Mouse (Mus musculus) intestine, postnatal 0 days (tissue): ENCODE results near the gene Cap1. TPM values are rescaled to one million over a fixed set of nuclear protein-coding genes. Genes with fewer than 3 reads are reported as not detected.
"Not testable (repeated sequence)": the region's sequence is repeated elsewhere in the genome, so short reads cannot be mapped to it uniquely, and the experiment has no call there.

Experiments used
- ATAC-seq: fragments of 200-750 bp; cut with Nextera tagmentation; 2 replicates; pipeline ENCODE4 v1.8.0; 2017; ENCODE audit warnings: mild to moderate bottlenecking, moderate TSS enrichment, moderate library complexity
- H3K27ac ChIP-seq: fragments of 300-500 bp; sonication (generic); 2 replicates; pipeline ENCODE4 v1.5.1; 2014; ENCODE audit warnings: mild to moderate bottlenecking, low read depth, low read length, moderate library complexity
- H3K27me3 ChIP-seq: fragments of 300-500 bp; sonication (generic); replicated peaks from 2 replicates; pipeline ENCODE4 v1.6.1; 2014; ENCODE audit warnings: low read length, mixed read lengths; ENCODE audit not compliant: control insufficient read depth, insufficient read depth
- H3K36me3 ChIP-seq: fragments of 300-500 bp; sonication (generic); 2 replicates; pipeline ENCODE4 v1.6.1; 2014; ENCODE audit warnings: mild to moderate bottlenecking, moderate library complexity; ENCODE audit not compliant: control insufficient read depth, insufficient read depth
- H3K4me1 ChIP-seq: fragments of 300-500 bp; sonication (generic); replicated peaks from 2 replicates; pipeline ENCODE4 v1.6.1; 2014; ENCODE audit warnings: antibody characterized with exemption, low read length, mixed read lengths; ENCODE audit not compliant: control insufficient read depth, insufficient read depth
- H3K4me2 ChIP-seq: fragments of 300-500 bp; sonication (generic); replicated peaks from 2 replicates; pipeline ENCODE4 v1.6.1; 2014; ENCODE audit warnings: low read depth, mild to moderate bottlenecking, moderate library complexity
- H3K4me3 ChIP-seq: fragments of 300-500 bp; sonication (generic); 2 replicates; pipeline ENCODE4 v1.5.1; 2014; ENCODE audit warnings: low read depth, low read length
- H3K9ac ChIP-seq: fragments of 300-500 bp; sonication (generic); 2 replicates; pipeline ENCODE4 v1.6.1; 2014; ENCODE audit warnings: mild to moderate bottlenecking, low read depth, low read length
- H3K9me3 ChIP-seq: fragments of 300-500 bp; sonication (generic); 2 replicates; pipeline ENCODE4 v1.6.1; 2016; ENCODE audit warnings: mixed run types; ENCODE audit not compliant: control insufficient read depth
- CTCF ChIP-seq: sonication (generic); IDR thresholded peaks from 2 replicates; pipeline ENCODE4 v1.5.1; 2016; ENCODE audit warnings: low read depth, mild to moderate bottlenecking, control low read depth, antibody characterized with exemption, moderate library complexity
- WGBS: fragments of 180-500 bp; shearing (Covaris S2); extraction: QIAGEN DNeasy Blood & Tissue Kit; methylation state at CpG from one replicate; pipeline ENCODE4 v1.1.7; 2014; 5-methylcytosine and 5-hydroxymethylcytosine counted together
- polyA plus RNA-seq: library from polyadenylated mRNA; unstranded; fragments of >200 nt; fragmentation: Nextera tagmentation; extraction: Ambion mirVana; gene quantifications from 2 replicates; pipeline ENCODE4 v1.2.1, GENCODE M21; 2015

Cap1 gene
- polyA plus RNA-seq, 1 experiment from 2014 or later = 60.4 TPM

DNA sequence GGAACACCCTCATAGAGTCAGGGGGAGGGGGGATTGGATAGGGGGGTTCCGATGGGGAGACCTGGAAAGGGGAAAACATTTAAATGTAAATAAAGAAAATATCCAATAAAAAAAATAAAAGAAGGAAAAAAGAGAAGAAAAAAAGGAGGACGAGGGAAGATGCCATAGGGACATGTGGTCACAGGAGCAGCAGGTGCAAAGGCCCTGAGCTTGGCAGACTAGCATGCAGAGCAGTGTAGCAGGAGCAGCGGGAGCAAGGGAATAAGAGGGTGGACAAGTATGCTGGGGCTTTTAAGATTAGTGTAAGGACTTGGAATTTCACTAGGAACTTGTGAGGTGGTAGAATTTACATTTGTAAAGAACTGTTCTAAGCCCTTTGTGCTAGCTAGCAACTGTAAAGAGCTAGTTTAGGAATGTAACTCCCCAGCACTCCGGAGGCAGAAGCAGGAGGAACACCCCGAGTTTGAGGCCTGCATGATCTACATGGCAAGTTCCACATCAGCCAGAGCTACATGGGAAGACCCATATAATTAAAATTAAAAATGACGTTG lies 48.6 kb downstream of the Cap1 start:
- Histone ChIP-seq H3K27me3 (no peaks in the 10 kb centered on the region), H3K9ac (no peak overlapping the region), H3K4me3 (no peak overlapping the region; the same call in 1 of the 2 replicates), H3K9me3 (no peaks in the 10 kb centered on the region), H3K36me3 (no peaks in the 10 kb centered on the region), H3K4me2 (peak overlapping the region; percentile 87; the same call in 1 of the 2 replicates), H3K4me1 (0 out of 2 replicates have a peak, but pooled peaks cover 6% of the 10 kb centered on the region), H3K27ac (no peak overlapping the region)
- no peak for TF ChIP-seq CTCF
- ATAC-seq = no peak
- WGBS = 78% methylated on average over 6 of the region's 6 CpGs

- H3K4me3 ChIP-seq = peak overlapping the region; percentile 85
- no peaks in the 10 kb centered on the region for H3K9me3 ChIP-seq
- peak overlapping the region; percentile 61; the same call in 1 of the 2 replicates for H3K27ac ChIP-seq
- ATAC-seq = peak; percentile 25; the same call in 1 of the 2 replicates
- no peaks in the 10 kb centered on the region for H3K27me3 ChIP-seq
- no peak for TF ChIP-seq CTCF
- H3K36me3 ChIP-seq = no peaks in the 10 kb centered on the region
- H3K4me1 ChIP-seq = 0 out of 2 replicates have a peak, but pooled peaks cover 6% of the 10 kb centered on the region
- peak overlapping the region; percentile 87 for H3K4me2 ChIP-seq
- peak overlapping the region; percentile 70 for H3K9ac ChIP-seq
- under 1% methylated on average over 7 of the region's 7 CpGs for WGBS
Measured at GRCm38 (mm10) chr4:122836403-122836775, 49.5 kb downstream of the Cap1 start.

- Histone ChIP-seq H3K27me3 (no peaks in the 10 kb centered on the region), H3K36me3 (no peaks in the 10 kb centered on the region), H3K4me2 (peak within 1 kb of the TSS; percentile 87), H3K9ac (peak within 1 kb of the TSS; percentile 70), H3K9me3 (no peaks in the 10 kb centered on the region), H3K4me3 (peak within 1 kb of the TSS; percentile 85), H3K27ac (peak within 1 kb of the TSS; percentile 61; the same call in 1 of the 2 replicates), H3K4me1 (0 out of 2 replicates have a peak, but pooled peaks cover 6% of the 10 kb centered on the region)
- peak; percentile 87 for ATAC-seq
- 4% methylated on average over 31 of the region's 31 CpGs for WGBS
- peak; percentile 56 for TF ChIP-seq CTCF
Measured at GRCm38 (mm10) chr4:122835530-122836402, 50.1 kb downstream of the Cap1 start, which contains the start of gene Ppt1. TSS of gene Ppt1 (plus strand) at chr4:122836242.

GRCm38 (mm10) chr4:122831888-122832287 lies 54.0 kb downstream of the Cap1 start:
- no peak for ATAC-seq
- H3K4me2 ChIP-seq = no peak overlapping the region
- H3K4me1 ChIP-seq = 0 out of 2 replicates have a peak, but pooled peaks cover 6% of the 10 kb centered on the region
- no peaks in the 10 kb centered on the region for H3K9me3 ChIP-seq
- 81% methylated on average over 1 of the region's 1 CpGs for WGBS
- no peak overlapping the region for H3K27ac ChIP-seq
- no peak overlapping the region for H3K9ac ChIP-seq
- no peak overlapping the region for H3K4me3 ChIP-seq
- no peaks in the 10 kb centered on the region for H3K36me3 ChIP-seq
- no peak for TF ChIP-seq CTCF
- H3K27me3 ChIP-seq = no peaks in the 10 kb centered on the region

DNA sequence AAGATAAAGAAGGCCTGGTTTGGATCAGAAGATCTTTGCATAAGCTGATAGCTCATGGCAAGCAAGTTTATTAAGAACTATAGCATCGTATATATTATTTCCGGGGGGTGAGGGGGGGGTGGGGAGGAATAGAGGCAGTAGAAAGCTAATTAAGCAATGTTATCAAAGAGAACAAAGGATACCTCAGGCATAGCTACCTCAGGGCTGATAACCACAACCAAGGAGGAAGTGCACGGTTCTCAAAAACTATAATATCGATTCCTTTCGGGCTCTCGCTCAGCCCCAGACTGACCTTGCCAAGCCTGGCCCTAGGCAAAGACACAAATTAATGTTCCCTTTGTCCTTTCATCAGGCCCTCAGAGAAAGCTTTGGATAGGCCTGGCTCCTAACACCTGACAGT lies 56.5 kb downstream of the Cap1 start:
- WGBS = 46% methylated on average over 6 of the region's 6 CpGs
- Histone ChIP-seq H3K27ac (no peak overlapping the region), H3K9ac (no peak overlapping the region), H3K4me3 (no peak overlapping the region), H3K4me1 (no peaks in the 10 kb centered on the region), H3K27me3 (no peaks in the 10 kb centered on the region), H3K9me3 (no peaks in the 10 kb centered on the region), H3K4me2 (no peak overlapping the region), H3K36me3 (no peaks in the 10 kb centered on the region)
- no peak for TF ChIP-seq CTCF
- peak; percentile 53 for ATAC-seq

- Histone ChIP-seq H3K36me3 (no peaks in the 10 kb centered on the region), H3K27me3 (no peaks in the 10 kb centered on the region), H3K9me3 (no peaks in the 10 kb centered on the region), H3K4me2 (no peak overlapping the region), H3K4me1 (no peaks in the 10 kb centered on the region), H3K27ac (no peak overlapping the region), H3K4me3 (no peak overlapping the region), H3K9ac (no peak overlapping the region)
- peak; percentile 39; the same call in 1 of the 2 replicates for ATAC-seq
- no peak for TF ChIP-seq CTCF
Measured at GRCm38 (mm10) chr4:122827651-122828050, 58.2 kb downstream of the Cap1 start.

GRCm38 (mm10) chr4:122820941-122821340 lies 64.9 kb downstream of the Cap1 start:
- ATAC-seq, H3K4me1 ChIP-seq, H3K4me3 ChIP-seq, H3K27ac ChIP-seq, H3K36me3 ChIP-seq, H3K9ac ChIP-seq, H3K4me2 ChIP-seq, H3K27me3 ChIP-seq, H3K9me3 ChIP-seq: not testable (repeated sequence)
- WGBS = 39% methylated on average over 10 of the region's 10 CpGs
